Mouse (Mus musculus) CH12.LX (cell line): ENCODE measurements around the gene Gm5129. TPM values are rescaled to one million over a fixed set of nuclear protein-coding genes. Genes with fewer than 3 reads are reported as not detected.

Experiments
- DNase-seq: peaks from one replicate; pipeline ENCODE4 v3.0.0-alpha.2; 2013; ENCODE audit errors: extremely low read depth
- H3K27ac ChIP-seq: 2 replicates; pipeline ENCODE4 v1.5.1; 2012; ENCODE audit warnings: low read depth, mild to moderate bottlenecking, control low read depth, moderate library complexity; ENCODE audit not compliant: insufficient read depth
- H3K27me3 ChIP-seq: replicated peaks from 2 replicates; pipeline ENCODE3; 2012; ENCODE audit warnings: inconsistent platforms
- H3K36me3 ChIP-seq, 2 experiments: replicated peaks in 1 of 2; 2 replicates each; pipeline versions ENCODE3 to v1.6.1; 2012; ENCODE audit warnings: inconsistent platforms in 1 of 2, low read length in 1 of 2, mild to moderate bottlenecking in 1 of 2, mixed read lengths in 1 of 2, moderate library complexity in 1 of 2; ENCODE audit not compliant: control insufficient read depth in 1 of 2, insufficient read depth in 1 of 2
- H3K4me1 ChIP-seq, 2 experiments: 2 replicates each; pipeline ENCODE4 v1.6.1; 2012; ENCODE audit warnings: inconsistent platforms in 1 of 2, moderate library complexity in 1 of 2; ENCODE audit not compliant: insufficient read depth in 2 of 2, control insufficient read depth in 1 of 2
- H3K4me2 ChIP-seq: 2 replicates; pipeline ENCODE4 v1.6.1; 2012; ENCODE audit warnings: low read depth, mild to moderate bottlenecking, control low read depth; ENCODE audit not compliant: poor library complexity, insufficient read depth, severe bottlenecking
- H3K4me3 ChIP-seq, 3 experiments: fragments of 150-350 bp in 1 of 3; sonication (generic) in 1 of 3; replicated peaks in 1 of 3; 2 replicates each; pipeline versions ENCODE3 to v1.5.1; 2011 to 2012; ENCODE audit warnings: low read depth in 2 of 3, low read length in 2 of 3, mild to moderate bottlenecking in 2 of 3, moderate library complexity in 2 of 3, control low read depth in 1 of 3, improper control_type of control experiment in 1 of 3, inconsistent platforms in 1 of 3, mixed read lengths in 1 of 3; ENCODE audit not compliant: poor library complexity in 1 of 3
- H3K79me2 ChIP-seq: replicated peaks from 2 replicates; pipeline ENCODE4 v1.6.1; 2012; ENCODE audit warnings: mild to moderate bottlenecking, moderate library complexity; ENCODE audit not compliant: control insufficient read depth, poor library complexity, insufficient read depth, severe bottlenecking; ENCODE audit errors: extremely low read depth
- H3K9ac ChIP-seq: 2 replicates; pipeline ENCODE4 v1.6.1; 2012; ENCODE audit warnings: low read depth, mild to moderate bottlenecking, control low read depth, moderate library complexity; ENCODE audit not compliant: insufficient read depth
- H3K9me3 ChIP-seq: replicated peaks from 2 replicates; pipeline ENCODE3; 2012; ENCODE audit warnings: low read length, inconsistent platforms, mixed read lengths
- CTCF ChIP-seq, 2 experiments: IDR thresholded peaks in 1 of 2; conservative IDR thresholded peaks in 1 of 2; 2 replicates each; pipeline ENCODE4 v1.5.1; 2011 to 2012; ENCODE audit warnings: low read depth in 2 of 2, low read length in 2 of 2, improper control_type of control experiment in 1 of 2, inconsistent platforms in 1 of 2, mild to moderate bottlenecking in 1 of 2, moderate library complexity in 1 of 2
- ELF1 ChIP-seq: IDR thresholded peaks from 2 replicates; pipeline ENCODE4 v1.6.1; 2014; ENCODE audit warnings: low read depth, mild to moderate bottlenecking, inconsistent platforms, low read length, improper control_type of control experiment
- IRF4 ChIP-seq: IDR thresholded peaks from 2 replicates; pipeline ENCODE4 v1.6.1; 2014; ENCODE audit warnings: low read depth, mild to moderate bottlenecking, inconsistent platforms, low read length, improper control_type of control experiment
- JUN ChIP-seq: IDR thresholded peaks from 2 replicates; pipeline ENCODE4 v1.6.1; 2011; ENCODE audit warnings: low read depth, mild to moderate bottlenecking, low read length, improper control_type of control experiment, moderate library complexity; ENCODE audit not compliant: insufficient read depth
- MAFK ChIP-seq: IDR thresholded peaks from 2 replicates; pipeline ENCODE4 v1.6.1; 2011; ENCODE audit warnings: low read length, improper control_type of control experiment; ENCODE audit not compliant: insufficient replicate concordance
- NELFE ChIP-seq: IDR thresholded peaks from 2 replicates; pipeline ENCODE4 v1.6.1; 2011; ENCODE audit warnings: low read depth, low read length, improper control_type of control experiment
- NRF1 ChIP-seq: IDR thresholded peaks from 2 replicates; pipeline ENCODE4 v1.6.1; 2014; ENCODE audit warnings: low read depth, mild to moderate bottlenecking, inconsistent platforms, low read length, improper control_type of control experiment, moderate library complexity
- RAD21 ChIP-seq: IDR thresholded peaks from 2 replicates; pipeline ENCODE4 v1.6.1; 2011; ENCODE audit warnings: low read depth, mild to moderate bottlenecking, low read length, improper control_type of control experiment, moderate library complexity
- SMC3 ChIP-seq: IDR thresholded peaks from 2 replicates; pipeline ENCODE4 v1.6.1; 2011; ENCODE audit warnings: low read depth, low read length, improper control_type of control experiment
- ZKSCAN1 ChIP-seq: IDR thresholded peaks from 2 replicates; pipeline ENCODE4 v1.6.1; 2012; ENCODE audit warnings: low read depth, inconsistent platforms, low read length, improper control_type of control experiment, borderline replicate concordance
- ZNF384 ChIP-seq: IDR thresholded peaks from 2 replicates; pipeline ENCODE4 v1.6.1; 2012; ENCODE audit warnings: low read depth, low read length, improper control_type of control experiment, inconsistent platforms
- dilution Hi-C: fragments of 300-500 bp; cut with MboI; formaldehyde crosslinking; loops from 2 replicates; pipeline ENCODE4 v1.14.3; 2020; ENCODE audit warnings: low sequenced_read_pairs; ENCODE audit not compliant: extremely low pct_unique_long_range_greater_than_20kb, extremely low pct_ligation_motif_present
- in situ Hi-C: fragments of 300-500 bp; cut with MboI; formaldehyde crosslinking; loops from 3 replicates; pipeline ENCODE4 v1.14.3; 2019; ENCODE audit warnings: low sequenced_read_pairs, low pct_ligation_motif_present, low pct_unique_long_range_greater_than_20kb, mixed read lengths
- polyA plus RNA-seq: library from polyadenylated mRNA; unstranded; fragments of >175 nt; gene quantifications from 2 replicates; pipeline ENCODE4 v1.2.1, GENCODE M21; 2012; ENCODE audit warnings: low read depth; ENCODE audit not compliant: insufficient read length
- total RNA-seq, 2 experiments: library from RNA; depleted of rRNA; stranded (reverse); fragments of 300-350 nt in 1 of 2; fragments of >200 nt in 1 of 2; gene quantifications; 2 replicates each; pipeline ENCODE4 v1.2.3; 2012 to 2014

Gene Gm5129
- total and polyA plus RNA-seq, 3 experiments = 1.3 TPM; not detected in 2

DNA sequence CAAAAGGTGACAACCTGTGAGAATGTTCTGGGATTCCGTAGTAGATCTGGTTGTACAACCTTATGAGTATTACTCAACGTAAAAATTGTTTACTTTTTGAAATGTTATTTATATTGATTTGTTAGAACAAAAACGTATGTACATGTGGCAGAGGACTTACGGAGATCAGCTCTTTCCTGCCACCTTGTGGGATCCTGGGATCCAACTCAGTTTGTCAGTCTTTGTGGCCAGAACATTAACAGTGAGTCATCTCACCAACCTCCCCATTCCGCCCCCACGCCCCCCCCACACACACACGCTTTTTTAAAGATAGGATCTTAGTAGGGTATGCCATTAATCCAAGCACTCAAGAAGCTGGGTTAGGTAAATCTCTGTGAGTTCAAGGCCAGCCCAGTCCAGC lies 47.4 kb downstream of the Gm5129 start:
- DNase-seq = no peak
- Histone ChIP-seq H3K27me3 (no peaks in the 10 kb centered on the region), H3K36me3 (no peaks in the 10 kb centered on the region), H3K9ac (no peak overlapping the region), H3K9me3 (no peaks in the 10 kb centered on the region), H3K27ac (no peak overlapping the region), H3K79me2 (no peaks in the 10 kb centered on the region), H3K4me2 (no peak overlapping the region), H3K4me3 (no peak overlapping the region), H3K4me1 (no peaks in the 10 kb centered on the region)
- no peak for TF ChIP-seq ZKSCAN1
- TF ChIP-seq SMC3 = 0 out of 2 replicates have a peak, but pooled peaks have one; percentile 4
- TF ChIP-seq CTCF (conservative IDR thresholded peaks at IDR 0.05 in 1 of 2, IDR thresholded peaks at IDR 0.05 in 1 of 2; ENCODE audit: low read depth in 2 of 2, low read length in 2 of 2) = peak in 1 of 2 experiments; percentile 37; a peak in 2 of 4 replicates
- dilution Hi-C loops = no loop called here
- in situ Hi-C loops = loop anchor here (5.0 kb wide), 1 partner anchor 301 kb away; no protein-coding TSS in a partner anchor

DNA sequence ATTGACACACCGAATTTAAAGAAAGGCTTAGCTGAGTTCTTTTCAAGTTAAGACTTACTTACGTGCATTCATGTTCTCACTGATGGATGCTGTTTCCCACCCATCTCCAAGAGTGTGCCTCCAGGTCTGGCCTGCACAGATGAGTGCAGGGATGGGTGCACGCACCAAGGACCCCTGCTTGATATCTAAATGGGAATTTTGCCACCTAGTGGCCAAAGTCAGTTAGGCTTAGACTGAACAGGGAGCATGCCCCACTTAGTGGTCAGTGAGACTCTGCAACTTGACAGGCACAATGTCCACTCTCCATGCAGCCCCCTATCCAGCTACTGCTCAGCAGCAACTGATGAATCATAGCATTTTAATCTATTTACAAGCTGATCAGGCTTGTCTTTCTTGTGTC lies 48.1 kb downstream of the Gm5129 start:
- in situ Hi-C loops = loop anchor here (5.0 kb wide), 1 partner anchor 300 kb away; no protein-coding TSS in a partner anchor
- Histone ChIP-seq H3K4me3 (no peak overlapping the region), H3K4me1 (no peaks in the 10 kb centered on the region), H3K27me3 (no peaks in the 10 kb centered on the region), H3K36me3 (peaks cover 0 to 3% of the 10 kb centered on the region in 2 experiments), H3K79me2 (no peaks in the 10 kb centered on the region), H3K9me3 (no peaks in the 10 kb centered on the region), H3K9ac (no peak overlapping the region), H3K4me2 (no peak overlapping the region), H3K27ac (no peak overlapping the region)
- DNase-seq = peak; percentile 39
- TF ChIP-seq MAFK (no peak), RAD21 (peak; percentile 56), IRF4 (0 out of 2 replicates have a peak, but pooled peaks have one; percentile 20), ZNF384 (no peak), CTCF (conservative IDR thresholded peaks at IDR 0.05 in 1 of 2, IDR thresholded peaks at IDR 0.05 in 1 of 2; ENCODE audit: low read depth in 2 of 2, low read length in 2 of 2) (peak; percentile 45 to 88; a peak in 3 of 4 replicates), SMC3 (peak; percentile 69), ELF1 (no peak), JUN (no peak), NRF1 (0 out of 2 replicates have a peak, but pooled peaks have one; percentile 23), NELFE (peak; percentile 37; the same call in 1 of the 2 replicates)
- dilution Hi-C loops = no loop called here

Other genes with a start within 250 kb of the Gm5129 start
- 18.4 and 21.8 TPM in 2 replicates for gene Ube3c, start 166.7 kb downstream of the Gm5129 start, total RNA-seq (2012; rRNA removed)
- 24.6 and 25.4 TPM in 2 replicates for gene Ube3c, start 166.7 kb downstream of the Gm5129 start, total RNA-seq (2014; rRNA removed)
- 21.2 and 23.7 TPM in 2 replicates for gene Ube3c, start 166.7 kb downstream of the Gm5129 start, polyA plus RNA-seq
- gene Dnajb6, start 248 bp downstream of the Gm5129 start, total RNA-seq (2012; rRNA removed) = 61.1 and 75.8 TPM in 2 replicates
- gene Dnajb6, start 248 bp downstream of the Gm5129 start, total RNA-seq (2014; rRNA removed) = 196 and 228 TPM in 2 replicates
- 117 and 140 TPM in 2 replicates for gene Dnajb6, start 248 bp downstream of the Gm5129 start, polyA plus RNA-seq